Mouse (Mus musculus): ENCODE data around the gene Ypel2. TPM values are rescaled to one million over a fixed set of nuclear protein-coding genes. Genes with fewer than 3 reads are reported as not detected.
"Not testable (repeated sequence)": the region's sequence is repeated elsewhere in the genome, so short reads cannot be mapped to it uniquely, and the experiment has no call there.

Ypel2 gene
- 10 to 100 TPM in 2 of 4 experiments, 1 to 10 TPM in 2; 8.2 to 15.7 (median 11.9) TPM for total RNA-seq (2022)

DNA sequence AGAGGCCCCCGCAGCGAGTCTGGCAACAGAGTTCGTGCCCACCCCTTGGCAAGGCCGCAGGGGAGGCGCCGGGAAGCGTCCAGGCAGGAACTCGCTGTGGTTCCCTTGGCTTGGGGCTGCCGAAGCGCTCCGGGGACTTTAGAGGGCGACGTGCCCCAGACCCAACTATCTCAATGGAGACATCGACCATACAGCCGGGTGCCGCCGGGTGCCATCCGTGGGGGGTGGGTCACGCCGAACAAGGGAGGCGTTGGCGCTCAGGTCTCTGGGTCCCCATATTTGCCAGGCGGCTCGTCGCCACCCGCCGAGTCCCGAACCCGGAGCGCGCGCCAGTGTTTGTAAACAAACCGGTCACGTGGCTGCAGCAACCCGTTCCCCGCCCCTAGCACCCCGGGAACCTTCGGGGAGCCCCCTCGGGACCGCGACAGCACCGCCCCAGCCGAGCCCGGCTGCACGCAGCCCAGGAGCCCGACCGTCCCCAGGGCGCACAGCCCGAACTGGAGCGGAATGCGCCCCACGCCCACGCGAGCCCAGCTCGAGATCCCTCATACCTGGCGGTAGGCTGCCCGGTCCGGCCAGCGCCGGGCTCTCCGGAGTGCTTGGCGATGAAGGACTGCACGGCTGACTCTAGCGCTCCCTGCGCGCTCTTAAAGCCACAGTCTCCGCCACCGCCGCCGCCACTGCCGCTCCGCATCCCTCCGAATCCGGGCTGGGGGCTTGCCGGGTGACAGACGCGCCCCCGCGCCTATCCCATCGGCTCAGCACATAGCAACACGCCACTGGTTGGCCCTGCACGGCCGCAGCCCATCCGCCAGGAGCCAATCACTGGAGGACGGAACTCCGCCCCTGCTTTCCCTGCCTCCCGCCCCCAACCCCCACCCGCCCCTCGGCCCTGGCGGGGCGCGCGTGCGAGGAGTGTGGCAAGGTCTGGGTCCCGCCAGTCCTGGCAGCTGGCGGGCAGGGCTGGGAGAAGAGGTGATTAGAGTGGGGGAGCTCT lies at the start of gene Ypel2:
Gene Ypel2 (minus strand): TSS at position 667 of the 997 bp plus-strand sequence.
- peak; percentile 96 for DNase-seq (ENCODE audit: low spot score)

DNA sequence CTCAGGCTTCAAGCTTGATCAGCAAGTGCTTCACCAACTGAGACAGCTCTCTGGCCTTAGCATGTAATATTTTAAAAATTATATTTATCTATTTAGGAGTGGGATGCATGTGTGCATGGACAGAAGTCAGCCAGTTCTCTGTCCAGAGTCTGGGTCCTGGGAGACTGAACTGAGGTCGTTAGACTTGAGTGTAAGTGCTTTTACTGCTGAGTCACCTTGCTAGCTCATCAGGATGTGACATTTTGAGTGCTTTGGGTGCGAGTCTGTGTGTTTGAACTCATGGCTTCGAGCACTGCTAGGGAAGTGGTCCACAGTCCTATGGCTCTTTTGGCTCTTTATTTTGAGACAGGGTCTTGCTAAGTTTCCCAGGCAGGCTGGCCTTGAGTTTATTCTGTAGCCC lies 49.5 kb upstream of the Ypel2 start:
- DNase-seq (ENCODE audit: low spot score): no peak

DNA sequence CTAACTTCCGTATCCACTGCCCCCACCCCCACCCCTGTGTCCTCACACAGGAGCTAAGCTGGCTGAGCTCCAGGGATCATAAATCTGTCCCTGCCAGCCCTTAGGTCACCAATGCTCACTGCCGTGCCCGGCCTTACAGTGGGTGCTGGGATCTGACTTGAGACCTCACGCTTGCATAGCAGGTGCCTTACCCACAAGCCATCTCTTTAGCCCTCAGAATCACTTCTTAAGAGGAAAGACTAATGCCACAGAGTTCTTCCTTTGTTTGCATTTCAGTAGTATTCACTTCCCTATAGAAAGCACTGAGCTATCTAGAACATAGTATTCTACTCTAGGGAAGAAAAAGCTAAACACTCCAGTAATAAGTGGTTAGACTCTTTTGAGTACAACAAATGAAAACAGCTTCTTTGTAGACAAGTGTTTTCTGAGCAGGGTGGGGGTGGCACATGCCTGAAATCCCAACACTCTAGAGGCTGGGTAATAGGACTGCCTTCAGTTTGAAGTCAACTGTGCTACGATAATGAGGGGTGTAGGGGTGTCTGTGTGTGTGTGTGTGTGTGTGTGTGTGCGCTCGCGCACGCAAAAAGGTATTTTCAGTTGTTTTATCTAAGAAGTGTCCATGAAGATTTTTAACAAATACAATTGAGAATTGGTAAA lies 45.9 kb upstream of the Ypel2 start:
- no peak for DNase-seq (ENCODE audit: low spot score)

DNA sequence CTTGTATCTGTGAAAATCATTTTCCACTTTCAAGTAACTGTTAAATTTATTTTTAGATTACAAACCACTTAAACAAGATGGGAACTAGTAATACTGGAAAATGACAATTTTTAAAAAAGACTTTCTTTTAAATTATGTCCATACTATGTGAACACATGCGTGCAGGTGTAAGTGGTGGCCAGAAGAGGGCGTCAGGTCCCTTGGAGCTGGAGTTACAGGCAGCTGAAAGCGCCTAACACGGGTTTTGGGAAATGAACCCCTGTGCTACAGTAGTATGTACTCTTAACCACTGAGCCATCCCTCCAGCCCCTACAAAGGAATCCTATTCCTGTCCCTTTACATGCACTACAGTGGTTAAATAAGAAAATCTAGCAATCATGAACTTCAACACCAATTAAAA lies 42.7 kb upstream of the Ypel2 start:
- DNase-seq (ENCODE audit: low spot score): no peak

DNA sequence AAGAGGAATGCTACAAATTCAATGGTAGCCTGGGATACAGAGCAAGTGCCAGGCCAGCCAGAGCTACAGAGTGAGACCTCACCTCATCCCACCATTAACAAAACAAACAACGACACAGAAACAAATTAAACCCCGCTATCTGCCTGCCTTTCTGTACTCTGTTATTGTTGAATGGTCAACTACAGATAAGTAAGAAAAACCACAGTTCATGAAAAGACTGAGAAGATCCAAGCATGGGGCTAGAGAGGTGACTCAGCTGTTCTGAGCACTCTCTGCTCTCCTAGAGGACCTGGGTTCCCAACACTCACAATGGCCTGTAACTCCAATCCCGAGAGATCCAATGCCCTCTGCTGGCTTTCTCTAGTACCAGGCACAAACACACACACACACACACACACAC lies 34.7 kb upstream of the Ypel2 start:
- no peak for DNase-seq (ENCODE audit: low spot score)

DNA sequence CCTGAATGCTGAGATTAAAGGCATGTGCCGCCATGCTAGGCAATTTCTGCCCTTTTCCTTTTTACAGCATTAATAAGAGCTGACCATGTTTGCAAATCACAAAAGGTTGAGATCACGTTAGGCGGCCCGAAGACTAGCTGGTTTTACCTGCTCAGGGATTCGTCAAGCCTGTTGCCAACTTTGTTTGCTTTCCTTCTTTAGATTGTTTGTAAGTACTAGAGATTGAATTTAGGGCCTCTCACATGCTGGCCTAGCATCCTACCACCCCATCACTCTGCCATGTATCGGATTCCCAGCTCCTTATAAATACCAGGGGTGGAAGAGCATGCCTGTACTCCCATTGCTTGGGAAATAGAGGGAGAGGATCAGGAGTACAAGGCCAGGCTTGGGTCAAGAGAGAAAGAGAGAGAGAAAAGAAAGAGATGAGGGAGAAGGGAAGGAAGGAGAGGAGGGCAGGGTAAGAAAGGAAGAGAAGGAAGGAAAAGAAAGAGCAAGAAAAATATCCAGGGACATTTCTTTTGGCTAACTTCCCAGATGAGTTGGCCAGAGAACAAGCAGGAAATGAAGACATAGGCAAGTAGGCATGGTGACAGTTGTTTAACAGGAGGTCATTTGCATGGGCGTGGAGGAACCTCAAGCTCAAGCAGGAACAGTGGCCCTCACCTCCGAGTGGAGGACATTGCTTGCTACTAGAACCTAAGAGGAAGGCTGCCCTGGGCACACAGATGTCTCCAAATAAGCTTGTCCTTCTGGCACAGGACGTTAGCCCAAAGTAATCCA lies 32.8 kb upstream of the Ypel2 start:
- peak; percentile 48 for DNase-seq (ENCODE audit: low spot score)

DNA sequence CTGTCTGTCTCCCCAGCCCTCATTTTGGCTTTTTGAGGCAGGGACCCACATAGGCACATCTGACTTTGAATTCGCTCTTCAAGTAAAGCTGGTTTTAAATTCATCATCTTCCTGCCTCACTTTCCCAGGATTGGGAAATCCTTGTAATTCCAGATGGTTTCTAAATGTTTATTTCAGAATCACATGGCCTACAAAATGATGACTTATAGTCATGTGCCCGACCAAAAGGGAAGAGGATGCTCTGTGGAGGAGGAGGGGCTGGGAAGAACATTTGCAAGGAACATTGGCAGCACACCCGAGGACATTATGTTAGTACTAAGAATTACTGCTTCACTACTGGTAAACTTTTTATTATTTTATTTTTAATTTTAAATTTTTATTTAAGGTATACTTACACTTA lies 31.8 kb upstream of the Ypel2 start:
- DNase-seq (ENCODE audit: low spot score): peak; percentile 72

DNA sequence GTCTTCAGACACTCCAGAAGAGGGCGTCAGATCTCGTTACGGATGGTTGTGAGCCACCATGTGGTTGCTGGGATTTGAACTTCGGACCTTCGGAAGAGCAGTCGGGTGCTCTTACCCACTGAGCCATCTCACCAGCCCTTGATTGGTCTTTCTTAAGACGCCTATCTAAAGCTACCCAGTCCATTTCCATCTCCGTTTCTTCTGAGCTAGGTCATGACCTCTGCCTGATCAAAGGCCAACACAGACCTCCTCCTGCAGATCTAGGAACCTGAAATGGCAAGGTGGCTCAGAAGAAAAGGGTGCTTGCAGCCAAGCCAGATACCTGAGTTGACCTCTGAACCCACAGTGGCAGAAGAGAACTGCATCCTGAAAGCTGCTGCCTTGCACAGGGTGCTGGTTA lies 29.7 kb upstream of the Ypel2 start:
- not testable (repeated sequence) for DNase-seq (ENCODE audit: low spot score)

DNA sequence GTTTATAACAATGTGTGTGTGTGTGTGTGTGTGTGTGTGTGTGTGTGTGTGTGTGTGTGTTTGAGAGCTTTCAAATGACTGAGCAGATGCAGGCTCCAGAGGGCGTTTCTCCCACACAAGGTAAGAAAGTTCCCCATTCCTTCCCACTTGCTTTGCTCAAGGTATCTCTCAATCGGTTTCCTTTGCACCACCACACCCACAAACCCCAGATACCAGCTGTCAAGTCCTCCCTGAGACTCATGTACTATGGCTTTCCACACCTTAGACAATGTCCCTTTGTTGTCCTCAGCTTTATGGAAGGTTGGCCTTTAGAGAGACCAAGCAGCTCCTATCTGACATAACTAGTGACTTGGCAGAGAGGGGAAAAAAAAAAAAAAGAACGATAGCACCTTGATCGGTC lies 29.3 kb upstream of the Ypel2 start:
- DNase-seq (ENCODE audit: low spot score): no peak

DNA sequence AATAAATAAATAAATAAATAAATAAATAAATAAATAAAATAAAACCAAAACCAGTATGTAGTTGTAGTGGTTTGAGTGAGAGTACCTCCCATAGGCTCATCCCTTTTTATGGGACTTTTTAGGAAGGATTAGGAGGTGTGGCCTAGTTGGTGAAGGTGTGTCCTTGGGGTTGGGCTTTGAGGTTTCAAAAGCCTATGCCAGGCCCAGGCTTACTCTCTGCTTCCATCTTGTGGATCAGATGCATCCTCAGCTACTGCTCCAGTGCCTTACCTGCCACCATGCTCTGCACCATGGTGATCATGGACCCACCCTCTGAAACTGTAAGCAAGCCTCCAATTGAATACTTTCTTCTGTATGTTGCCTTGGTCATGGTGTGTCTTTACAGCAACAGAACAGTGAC lies 28.0 kb upstream of the Ypel2 start:
- DNase-seq (ENCODE audit: low spot score): no peak

DNA sequence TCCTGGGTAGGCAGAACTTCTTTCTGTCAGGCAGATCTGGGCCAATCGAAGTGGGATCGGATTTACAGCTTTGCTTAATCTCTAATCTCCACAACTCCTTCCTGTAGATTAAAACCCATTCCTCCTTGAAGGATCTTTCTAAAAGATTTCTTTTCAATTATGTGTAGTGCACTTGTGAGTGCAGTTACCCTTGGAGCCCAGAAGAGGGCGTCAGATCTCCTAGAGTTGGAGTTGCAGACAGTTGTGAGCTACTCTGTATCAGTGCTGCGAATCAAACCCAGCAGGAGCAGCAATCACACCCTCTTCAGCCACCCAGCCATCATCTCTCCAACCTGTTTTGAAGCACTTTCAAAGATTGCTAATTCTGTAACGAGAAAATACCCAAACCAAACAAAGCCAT lies 26.9 kb upstream of the Ypel2 start:
- no peak for DNase-seq (ENCODE audit: low spot score)

DNA sequence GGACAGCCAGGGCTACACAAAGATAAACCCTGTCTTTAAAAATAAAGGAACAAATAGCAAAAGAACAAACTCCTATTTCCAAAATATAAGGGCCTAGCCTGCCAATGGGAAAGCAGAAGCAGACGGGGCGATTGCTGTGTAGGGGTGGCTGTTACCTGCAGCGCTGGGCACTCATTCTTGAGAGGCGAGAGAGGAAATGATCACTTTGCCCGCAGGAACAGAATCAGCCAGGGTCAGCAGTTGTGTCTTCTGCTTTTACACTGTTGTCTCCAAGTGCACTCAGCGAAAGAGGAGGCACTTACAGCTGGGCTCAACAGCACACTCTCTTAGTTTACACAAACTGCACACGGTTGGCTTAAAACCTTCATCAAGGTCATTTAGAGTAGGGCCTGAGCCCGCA lies 25.9 kb upstream of the Ypel2 start:
- no peak for DNase-seq (ENCODE audit: low spot score)

DNA sequence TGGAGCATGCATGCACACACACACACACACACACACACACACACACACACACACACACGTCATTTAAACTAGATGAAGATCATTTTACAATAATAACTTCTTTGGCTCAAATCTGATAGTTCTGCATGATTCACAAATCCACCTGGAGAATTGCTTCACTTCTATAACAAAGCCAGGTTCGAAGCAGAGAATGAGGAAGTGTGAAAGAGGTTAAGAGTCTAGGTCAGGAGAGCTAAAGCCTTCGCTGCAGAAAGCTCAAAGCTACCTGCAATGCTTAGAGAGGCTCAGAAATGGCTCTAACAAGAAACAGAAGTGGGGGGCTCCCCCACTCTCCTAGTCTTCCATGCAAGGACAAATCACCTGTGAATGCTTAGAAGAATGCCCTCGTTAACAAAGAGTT lies 24.6 kb upstream of the Ypel2 start:
- DNase-seq (ENCODE audit: low spot score): no peak

DNA sequence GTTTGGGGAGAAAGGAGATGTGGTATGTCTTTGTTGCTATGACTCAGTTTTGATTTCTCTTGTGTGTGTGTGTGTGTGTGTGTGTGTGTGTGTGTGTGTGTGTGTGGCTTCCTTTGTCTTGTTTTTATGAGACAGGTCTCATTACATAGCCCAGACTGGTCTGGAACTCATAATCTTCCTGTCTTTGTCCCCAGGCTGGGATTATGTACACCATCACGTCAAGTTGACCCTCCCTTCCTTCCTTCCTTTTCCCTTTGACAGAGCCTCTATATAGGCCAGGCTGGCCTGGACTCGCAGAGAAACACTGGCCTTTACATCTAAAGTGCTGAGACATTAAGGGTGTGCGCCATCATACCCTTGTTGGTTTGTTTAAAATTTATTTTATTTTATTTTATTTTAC lies 22.2 kb upstream of the Ypel2 start:
- peak; percentile 58 for DNase-seq (ENCODE audit: low spot score)

DNA sequence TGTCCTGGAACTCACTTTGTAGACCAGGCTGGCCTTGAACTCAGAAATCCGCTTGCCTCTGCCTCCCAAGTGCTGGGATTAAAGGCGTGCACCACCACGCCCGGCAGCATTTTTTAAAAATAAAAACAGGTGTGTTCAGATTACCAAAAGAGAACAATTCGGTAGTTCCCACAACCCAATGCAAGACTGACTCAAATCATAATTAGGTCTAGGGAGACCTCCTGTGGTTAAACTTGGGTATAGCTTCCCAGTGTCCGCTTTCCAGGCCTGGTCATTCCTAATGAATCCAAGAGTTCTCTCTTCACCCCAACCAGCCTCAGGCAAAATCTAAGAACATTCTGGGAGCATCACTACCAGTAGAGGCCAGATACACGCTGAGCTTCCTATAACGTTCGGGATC lies 17.0 kb upstream of the Ypel2 start:
- peak; percentile 84 for DNase-seq (ENCODE audit: low spot score)

DNA sequence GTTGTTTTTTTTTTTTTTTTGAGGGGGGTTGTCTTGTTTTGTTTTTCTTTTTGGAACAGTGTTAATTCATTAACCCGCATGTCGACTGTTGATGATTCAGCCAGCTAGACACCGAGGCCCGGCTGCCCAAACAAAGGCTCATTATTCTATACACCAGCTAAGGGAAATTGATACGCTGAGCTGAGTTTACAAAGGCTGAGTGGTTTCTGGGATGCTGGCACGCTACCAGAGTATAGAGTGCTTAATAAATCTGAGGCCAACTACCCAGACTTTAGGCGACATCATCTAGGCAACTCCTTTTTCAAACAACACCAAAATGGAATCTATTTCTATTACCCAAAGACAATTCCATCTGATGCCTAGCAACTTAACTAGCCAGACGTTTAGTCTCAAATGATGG lies 13.9 kb upstream of the Ypel2 start:
- no peak for DNase-seq (ENCODE audit: low spot score)

DNA sequence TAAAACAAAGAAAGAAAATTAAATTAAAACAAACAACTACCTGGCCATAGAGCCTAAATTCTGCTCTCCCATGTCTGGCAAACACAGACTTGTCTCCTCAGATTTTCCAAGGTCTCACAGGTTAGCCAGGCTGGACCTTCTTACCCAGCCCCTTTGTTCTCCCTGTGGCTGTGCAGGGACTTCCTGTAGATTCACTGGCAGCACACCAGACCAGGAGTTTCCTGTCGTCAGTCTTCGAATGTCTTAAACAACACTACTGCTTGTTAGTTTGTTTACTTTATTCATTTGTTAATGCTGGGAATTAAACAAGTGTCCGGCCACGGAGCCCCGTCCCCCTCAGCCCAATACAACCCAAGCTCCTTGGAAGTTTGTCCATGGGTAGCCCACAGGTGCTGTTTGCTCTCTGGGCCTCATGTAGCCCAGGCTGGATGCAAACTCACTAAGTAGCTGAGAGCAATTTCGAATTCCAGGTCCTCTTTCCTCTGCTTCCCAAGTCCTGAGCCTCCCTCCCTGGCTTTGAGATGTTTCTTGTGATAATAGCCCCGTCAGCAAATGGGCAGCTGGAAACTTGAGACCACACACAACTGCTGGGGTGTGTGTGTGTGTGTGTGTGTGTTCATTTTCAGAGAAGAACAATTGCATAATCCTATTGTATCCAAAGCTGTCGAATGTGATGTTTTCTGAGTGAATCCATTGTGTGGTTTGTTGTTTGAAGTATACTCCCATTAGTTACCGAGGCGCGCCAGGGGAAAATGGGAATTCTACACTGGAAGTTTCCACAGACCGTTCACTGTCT lies 11.7 kb upstream of the Ypel2 start:
- DNase-seq (ENCODE audit: low spot score): no peak

DNA sequence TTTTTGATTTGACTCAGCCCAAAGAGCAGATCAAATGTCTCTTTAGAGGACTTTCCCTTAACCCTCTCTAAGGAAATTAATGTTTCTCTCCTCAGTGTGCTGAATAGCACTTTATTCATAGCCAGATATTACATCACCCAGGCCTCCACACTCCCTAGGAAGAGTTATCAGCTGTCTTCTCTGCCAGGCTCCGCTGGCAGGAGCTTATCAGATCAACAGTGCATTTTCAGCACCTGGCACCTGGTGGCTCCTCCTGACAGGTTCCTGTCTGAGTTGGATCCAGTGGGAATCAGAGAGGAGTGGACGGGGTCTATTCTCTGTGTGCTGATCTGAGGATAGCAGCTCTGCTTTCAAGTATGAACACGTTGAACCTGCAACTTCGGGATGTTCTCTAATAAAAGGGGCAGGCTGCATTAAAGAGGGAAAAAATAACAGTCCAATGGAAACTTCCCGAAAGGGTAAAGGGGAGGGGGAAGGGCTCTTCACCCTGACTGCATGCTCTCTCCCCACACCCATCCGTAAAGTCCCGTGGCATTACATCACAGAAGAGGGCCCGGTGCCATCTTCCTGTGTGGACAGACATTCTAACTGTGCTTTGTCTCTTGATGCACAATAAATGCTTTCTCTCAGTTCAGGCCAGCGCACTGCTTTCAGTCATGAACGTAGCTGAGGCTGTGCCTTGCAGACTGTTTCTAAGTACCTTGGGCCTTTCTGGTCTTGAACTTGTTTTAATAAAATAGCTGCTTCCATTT lies 8.7 kb upstream of the Ypel2 start:
- no peak for DNase-seq (ENCODE audit: low spot score)

DNA sequence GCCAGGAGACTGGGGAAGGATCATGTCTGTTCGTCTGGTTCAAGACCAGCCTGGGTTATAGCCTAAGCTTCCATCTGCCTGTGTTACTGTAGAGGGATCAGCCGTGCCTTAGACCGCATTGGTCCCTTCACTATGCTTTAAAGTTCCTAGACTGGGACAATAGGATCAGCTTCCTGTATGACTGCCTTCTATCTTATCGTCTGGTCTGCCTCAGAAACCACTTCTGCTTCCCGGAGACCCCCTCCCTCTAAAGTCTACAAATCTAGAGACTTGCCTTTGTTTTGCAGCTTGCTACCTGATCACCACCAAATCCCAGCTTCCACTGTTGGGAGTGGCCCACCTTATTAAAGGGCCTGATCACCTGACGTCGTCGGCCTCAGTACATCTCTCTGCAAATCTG lies 7.7 kb upstream of the Ypel2 start:
- DNase-seq (ENCODE audit: low spot score): no peak

DNA sequence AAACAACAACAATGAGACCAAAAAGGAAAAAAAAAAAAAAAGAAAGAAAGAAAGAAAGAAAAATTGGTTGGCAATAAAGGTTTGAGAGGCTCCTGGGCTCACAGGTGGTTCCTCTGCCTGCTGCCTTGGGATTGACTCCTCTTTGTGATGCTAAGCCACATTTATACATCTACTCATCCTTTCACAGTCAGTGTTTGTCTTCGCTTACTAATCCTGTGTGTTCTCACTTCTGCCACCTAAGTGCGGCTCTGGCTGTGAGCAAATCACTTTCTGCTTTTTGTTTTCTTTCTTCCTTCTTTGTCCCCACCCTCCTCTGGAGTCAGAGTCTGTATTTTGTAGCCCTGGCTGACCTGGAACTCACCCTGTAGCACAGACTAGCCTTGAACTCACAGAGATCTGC lies 2.8 kb upstream of the Ypel2 start:
- no peak for DNase-seq (ENCODE audit: low spot score)

Data from heart, adult 8-10 months (tissue).